Mouse (Mus musculus): ENCODE data around the gene Fsd1l. TPM values are rescaled to one million over a fixed set of nuclear protein-coding genes. Genes with fewer than 3 reads are reported as not detected.
"Not testable (repeated sequence)": the region's sequence is repeated elsewhere in the genome, so short reads cannot be mapped to it uniquely, and the experiment has no call there.

Gene Fsd1l
- total RNA-seq, 2 experiments from 2014 or later: 4.9 to 9.9 TPM

- ATAC-seq (replicated peaks; ENCODE audit: low FRiP score, low TSS enrichment, poor library complexity, severe bottlenecking): no peak
Measured at GRCm38 (mm10) chr4:53624816-53625215, 6.5 kb upstream of the Fsd1l start.

- ATAC-seq (replicated peaks; ENCODE audit: low FRiP score, low TSS enrichment, poor library complexity, severe bottlenecking): no peak
Measured at GRCm38 (mm10) chr4:53625263-53625662, 6.0 kb upstream of the Fsd1l start.

- ATAC-seq (replicated peaks; ENCODE audit: low FRiP score, low TSS enrichment, poor library complexity, severe bottlenecking): peak; percentile 58
Measured at GRCm38 (mm10) chr4:53628924-53629323, 2.3 kb upstream of the Fsd1l start.

- no peak for ATAC-seq (replicated peaks; ENCODE audit: low FRiP score, low TSS enrichment, poor library complexity, severe bottlenecking)
Measured at GRCm38 (mm10) chr4:53630963-53631315, 332 bp upstream of the Fsd1l start.

- no peak; the same call in 1 of the 2 replicates for ATAC-seq (replicated peaks; ENCODE audit: low FRiP score, low TSS enrichment, poor library complexity, severe bottlenecking)
Measured at GRCm38 (mm10) chr4:53632011-53632349, 709 bp downstream of the Fsd1l start.

- ATAC-seq (replicated peaks; ENCODE audit: low FRiP score, low TSS enrichment, poor library complexity, severe bottlenecking): no peak
Measured at GRCm38 (mm10) chr4:53635336-53635735, 4.1 kb downstream of the Fsd1l start.

GRCm38 (mm10) chr4:53637269-53637909, 6.1 kb downstream of the Fsd1l start:
- ATAC-seq (replicated peaks; ENCODE audit: low FRiP score, low TSS enrichment, poor library complexity, severe bottlenecking): no peak

GRCm38 (mm10) chr4:53638549-53639123, 7.4 kb downstream of the Fsd1l start:
- ATAC-seq (replicated peaks; ENCODE audit: low FRiP score, low TSS enrichment, poor library complexity, severe bottlenecking): peak; percentile 71

GRCm38 (mm10) chr4:53658029-53658428, 26.8 kb downstream of the Fsd1l start:
- ATAC-seq (replicated peaks; ENCODE audit: low FRiP score, low TSS enrichment, poor library complexity, severe bottlenecking): no peak

GRCm38 (mm10) chr4:53660711-53661110, 29.4 kb downstream of the Fsd1l start:
- ATAC-seq (replicated peaks; ENCODE audit: low FRiP score, low TSS enrichment, poor library complexity, severe bottlenecking): peak; percentile 97

- peak; percentile 57; the same call in 1 of the 2 replicates for ATAC-seq (replicated peaks; ENCODE audit: low FRiP score, low TSS enrichment, poor library complexity, severe bottlenecking)
Measured at GRCm38 (mm10) chr4:53682092-53682491, 50.8 kb downstream of the Fsd1l start.

- peak; percentile 83 for ATAC-seq (replicated peaks; ENCODE audit: low FRiP score, low TSS enrichment, poor library complexity, severe bottlenecking)
Measured at GRCm38 (mm10) chr4:53688965-53689364, 57.7 kb downstream of the Fsd1l start.

- no peak for ATAC-seq (replicated peaks; ENCODE audit: low FRiP score, low TSS enrichment, poor library complexity, severe bottlenecking)
Measured at GRCm38 (mm10) chr4:53691418-53691817, 60.1 kb downstream of the Fsd1l start.

GRCm38 (mm10) chr4:53709166-53709565, 77.9 kb downstream of the Fsd1l start:
- ATAC-seq (replicated peaks; ENCODE audit: low FRiP score, low TSS enrichment, poor library complexity, severe bottlenecking): not testable (repeated sequence)

- no peak for ATAC-seq (replicated peaks; ENCODE audit: low FRiP score, low TSS enrichment, poor library complexity, severe bottlenecking)
Measured at GRCm38 (mm10) chr4:53710021-53710420, 78.8 kb downstream of the Fsd1l start.

GRCm38 (mm10) chr4:53710555-53711328, 79.5 kb downstream of the Fsd1l start:
- ATAC-seq (replicated peaks; ENCODE audit: low FRiP score, low TSS enrichment, poor library complexity, severe bottlenecking): no peak

GRCm38 (mm10) chr4:53713704-53714050, 82.4 kb downstream of the Fsd1l start, which contains the start of gene Fktn:
Gene Fktn, plus strand, starts transcription at chr4:53713998.
- no peak for ATAC-seq (replicated peaks; ENCODE audit: low FRiP score, low TSS enrichment, poor library complexity, severe bottlenecking)

- peak; percentile 88 for ATAC-seq (replicated peaks; ENCODE audit: low FRiP score, low TSS enrichment, poor library complexity, severe bottlenecking)
Measured at GRCm38 (mm10) chr4:53714051-53714814, 83.0 kb downstream of the Fsd1l start.

- peak; percentile 61 for ATAC-seq (replicated peaks; ENCODE audit: low FRiP score, low TSS enrichment, poor library complexity, severe bottlenecking)
Measured at GRCm38 (mm10) chr4:53715977-53716376, 84.7 kb downstream of the Fsd1l start.

GRCm38 (mm10) chr4:53717546-53717945, 86.3 kb downstream of the Fsd1l start:
- no peak for ATAC-seq (replicated peaks; ENCODE audit: low FRiP score, low TSS enrichment, poor library complexity, severe bottlenecking)

Measured in megakaryocyte-erythroid progenitor cell, adult 5-6 weeks (primary cell).